Mouse (Mus musculus): Measurements from ENCODE around the gene Gpr18.

The Gpr18 gene

GRCm38 (mm10) chr14:121949436-121949835 is 33.9 kb upstream of the Gpr18 start:
- no peak for DNase-seq (ENCODE audit: low spot score)

- no peak for DNase-seq (ENCODE audit: low spot score)
Measured at GRCm38 (mm10) chr14:121947966-121948365, 32.4 kb upstream of the Gpr18 start.

- DNase-seq (ENCODE audit: low spot score) = no peak
Measured at GRCm38 (mm10) chr14:121947201-121947760, 31.7 kb upstream of the Gpr18 start.

- DNase-seq (ENCODE audit: low spot score) = no peak
Measured at GRCm38 (mm10) chr14:121946728-121947127, 31.1 kb upstream of the Gpr18 start.

GRCm38 (mm10) chr14:121946131-121946530 is 30.6 kb upstream of the Gpr18 start:
- no peak for DNase-seq (ENCODE audit: low spot score)

GRCm38 (mm10) chr14:121939582-121939981 is 24.0 kb upstream of the Gpr18 start:
- DNase-seq (ENCODE audit: low spot score) = no peak

- DNase-seq (ENCODE audit: low spot score) = no peak
Measured at GRCm38 (mm10) chr14:121938256-121939191, 22.9 kb upstream of the Gpr18 start.

- no peak for DNase-seq (ENCODE audit: low spot score)
Measured at GRCm38 (mm10) chr14:121937601-121938255, 22.1 kb upstream of the Gpr18 start.

- no peak for DNase-seq (ENCODE audit: low spot score)
Measured at GRCm38 (mm10) chr14:121936856-121937255, 21.3 kb upstream of the Gpr18 start.

GRCm38 (mm10) chr14:121936356-121936755 is 20.8 kb upstream of the Gpr18 start:
- no peak for DNase-seq (ENCODE audit: low spot score)

- DNase-seq (ENCODE audit: low spot score) = no peak
Measured at GRCm38 (mm10) chr14:121934597-121934946, 19.0 kb upstream of the Gpr18 start.

- DNase-seq (ENCODE audit: low spot score) = no peak
Measured at GRCm38 (mm10) chr14:121933906-121934596, 18.5 kb upstream of the Gpr18 start.

- no peak for DNase-seq (ENCODE audit: low spot score)
Measured at GRCm38 (mm10) chr14:121932180-121932579, 16.6 kb upstream of the Gpr18 start.

- no peak for DNase-seq (ENCODE audit: low spot score)
Measured at GRCm38 (mm10) chr14:121931594-121931993, 16.0 kb upstream of the Gpr18 start.

GRCm38 (mm10) chr14:121930731-121931383 is 15.3 kb upstream of the Gpr18 start:
- no peak for DNase-seq (ENCODE audit: low spot score)

- no peak for DNase-seq (ENCODE audit: low spot score)
Measured at GRCm38 (mm10) chr14:121929243-121929951, 13.8 kb upstream of the Gpr18 start.

GRCm38 (mm10) chr14:121928375-121929137 is 13.0 kb upstream of the Gpr18 start:
- DNase-seq (ENCODE audit: low spot score) = peak; percentile 65

- DNase-seq (ENCODE audit: low spot score) = no peak
Measured at GRCm38 (mm10) chr14:121927451-121927850, 11.9 kb upstream of the Gpr18 start.

GRCm38 (mm10) chr14:121926901-121927300 is 11.3 kb upstream of the Gpr18 start:
- DNase-seq (ENCODE audit: low spot score) = no peak

- DNase-seq (ENCODE audit: low spot score) = no peak
Measured at GRCm38 (mm10) chr14:121924876-121925275, 9.3 kb upstream of the Gpr18 start.
